Mouse (Mus musculus) E14TG2a.4 (cell line): ENCODE measurements around the gene Rd3.

Experiments used
- H3K27me3 ChIP-seq: 2 replicates; pipeline ENCODE4 v1.6.1; 2014; ENCODE audit warnings: low read length, control low read depth; ENCODE audit not compliant: insufficient read depth
- H3K36me3 ChIP-seq: 2 replicates; pipeline ENCODE4 v1.6.1; 2014; ENCODE audit warnings: low read length, control low read depth; ENCODE audit not compliant: insufficient read depth
- H3K4me1 ChIP-seq: replicated peaks from 2 replicates; pipeline ENCODE4 v1.6.1; 2014; ENCODE audit warnings: low read depth, low read length, control low read depth
- H3K4me3 ChIP-seq: replicated peaks from 2 replicates; pipeline ENCODE4 v1.5.1; 2014; ENCODE audit warnings: mild to moderate bottlenecking, low read length
- H3K9me3 ChIP-seq: 2 replicates; pipeline ENCODE4 v1.6.1; 2014; ENCODE audit warnings: low read length, control low read depth
- CTCF ChIP-seq: conservative IDR thresholded peaks from 2 replicates; pipeline ENCODE4 v1.5.1; 2014; ENCODE audit warnings: low read length
- NANOG ChIP-seq: IDR thresholded peaks from 2 replicates; pipeline ENCODE4 v1.6.1; 2014; ENCODE audit warnings: borderline replicate concordance, low read length, mixed read lengths
- POU5F1 ChIP-seq: IDR thresholded peaks from 2 replicates; pipeline ENCODE4 v1.6.1; 2014; ENCODE audit warnings: low read length, borderline replicate concordance

The Rd3 gene

GRCm38 (mm10) chr1:191974509-191975405 is 2.4 kb upstream of the Rd3 start:
- TF ChIP-seq CTCF (no peak), NANOG (no peak), POU5F1 (no peak)
- Histone ChIP-seq H3K4me3 (no peak overlapping the region), H3K27me3 (peaks cover 15% of the 10 kb centered on the region; the same call in 1 of the 2 replicates), H3K4me1 (peaks cover 6% of the 10 kb centered on the region; the same call in 1 of the 2 replicates), H3K36me3 (no peaks in the 10 kb centered on the region), H3K9me3 (no peaks in the 10 kb centered on the region)

- no peak for TF ChIP-seq CTCF
- TF ChIP-seq NANOG: no peak
- TF ChIP-seq POU5F1: no peak
These were observed 4.4 kb downstream of the Rd3 start for GRCm38 (mm10) chr1:191981426-191982102.

GRCm38 (mm10) chr1:191986674-191987480 is 9.7 kb downstream of the Rd3 start:
- TF ChIP-seq NANOG (no peak), CTCF (no peak), POU5F1 (no peak)
- Histone ChIP-seq H3K4me1 (peaks cover 17% of the 10 kb centered on the region), H3K9me3 (no peaks in the 10 kb centered on the region), H3K4me3 (no peak overlapping the region), H3K27me3 (peaks cover 27% of the 10 kb centered on the region), H3K36me3 (no peaks in the 10 kb centered on the region)

More at GRCm38 (mm10) chr1:191981426-191982102, 4.4 kb downstream of the Rd3 start:
- H3K27me3 ChIP-seq: peaks cover 32% of the 10 kb centered on the region
- no peaks in the 10 kb centered on the region for H3K9me3 ChIP-seq
- H3K36me3 ChIP-seq: no peaks in the 10 kb centered on the region
- H3K4me1 ChIP-seq: peaks cover 9% of the 10 kb centered on the region
- H3K4me3 ChIP-seq: no peak overlapping the region

DNA sequence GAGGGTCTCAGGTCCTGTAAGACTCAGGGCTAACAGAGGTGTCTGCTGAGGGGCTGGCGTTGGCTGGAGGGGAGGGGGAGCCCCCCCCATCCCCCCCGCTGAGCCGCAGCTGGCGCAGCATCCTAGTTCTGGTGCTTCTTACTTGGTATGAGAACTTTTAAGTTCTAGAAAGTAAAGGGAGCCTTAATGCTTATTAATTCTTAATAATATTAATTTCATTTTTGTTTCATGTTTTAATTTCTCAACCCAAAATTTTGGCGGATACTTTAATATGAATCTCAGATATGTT is 10.3 kb downstream of the Rd3 start:
- Histone ChIP-seq H3K4me1 (peaks cover 21% of the 10 kb centered on the region), H3K4me3 (no peak overlapping the region), H3K9me3 (no peaks in the 10 kb centered on the region), H3K36me3 (no peaks in the 10 kb centered on the region), H3K27me3 (peaks cover 27% of the 10 kb centered on the region)
- no peak for TF ChIP-seq NANOG
- no peak for TF ChIP-seq POU5F1
- no peak for TF ChIP-seq CTCF

- H3K27me3 ChIP-seq: peaks cover 26% of the 10 kb centered on the region
- H3K4me3 ChIP-seq: 0 out of 2 replicates have a peak overlapping the region, but pooled peaks have one; percentile 83
- H3K4me1 ChIP-seq: peaks cover 23% of the 10 kb centered on the region
- no peaks in the 10 kb centered on the region for H3K36me3 ChIP-seq
- H3K9me3 ChIP-seq: no peaks in the 10 kb centered on the region
- TF ChIP-seq CTCF (no peak), NANOG (no peak), POU5F1 (no peak)
These were observed 11.5 kb downstream of the Rd3 start for GRCm38 (mm10) chr1:191988646-191989045.

GRCm38 (mm10) chr1:191989060-191989459 is 11.9 kb downstream of the Rd3 start:
- no peaks in the 10 kb centered on the region for H3K36me3 ChIP-seq
- H3K9me3 ChIP-seq: no peaks in the 10 kb centered on the region
- peaks cover 23% of the 10 kb centered on the region for H3K4me1 ChIP-seq
- H3K27me3 ChIP-seq: peaks cover 22% of the 10 kb centered on the region
- no peak for TF ChIP-seq CTCF
- no peak for TF ChIP-seq POU5F1
- TF ChIP-seq NANOG: no peak
- peak overlapping the region; percentile 83 for H3K4me3 ChIP-seq

GRCm38 (mm10) chr1:191989994-191990393 is 12.8 kb downstream of the Rd3 start:
- peaks cover 20% of the 10 kb centered on the region for H3K4me1 ChIP-seq
- no peaks in the 10 kb centered on the region for H3K36me3 ChIP-seq
- no peaks in the 10 kb centered on the region for H3K9me3 ChIP-seq
- peaks cover 15% of the 10 kb centered on the region for H3K27me3 ChIP-seq
- H3K4me3 ChIP-seq: peak overlapping the region; percentile 83
- TF ChIP-seq POU5F1 (no peak), CTCF (no peak), NANOG (no peak)

GRCm38 (mm10) chr1:191992040-191992780 is 15.0 kb downstream of the Rd3 start:
- peaks cover 15% of the 10 kb centered on the region for H3K4me1 ChIP-seq
- no peaks in the 10 kb centered on the region for H3K9me3 ChIP-seq
- H3K27me3 ChIP-seq: no peaks in the 10 kb centered on the region; the same call in 1 of the 2 replicates
- TF ChIP-seq CTCF (no peak), NANOG (no peak), POU5F1 (no peak)
- H3K4me3 ChIP-seq: no peak overlapping the region
- no peaks in the 10 kb centered on the region for H3K36me3 ChIP-seq
